Mouse (Mus musculus) gonadal fat pad, adult 2 months (tissue): Measurements from ENCODE around the gene Ppp1r1b. TPM values are rescaled to one million over a fixed set of nuclear protein-coding genes. Genes with fewer than 3 reads are reported as not detected.

Experiments used
- DNase-seq: peaks from one replicate; pipeline ENCODE4 v3.0.0-alpha.2; 2012; ENCODE audit warnings: low read depth
- polyA plus RNA-seq: library from polyadenylated mRNA; depleted of rRNA; stranded (reverse); fragments of >200 nt; gene quantifications from 2 replicates; pipeline ENCODE4 v1.2.3, GENCODE M21; 2012; rRNA removed

Ppp1r1b gene
- polyA plus RNA-seq: 10.1 and 15.0 TPM in 2 replicates

DNA sequence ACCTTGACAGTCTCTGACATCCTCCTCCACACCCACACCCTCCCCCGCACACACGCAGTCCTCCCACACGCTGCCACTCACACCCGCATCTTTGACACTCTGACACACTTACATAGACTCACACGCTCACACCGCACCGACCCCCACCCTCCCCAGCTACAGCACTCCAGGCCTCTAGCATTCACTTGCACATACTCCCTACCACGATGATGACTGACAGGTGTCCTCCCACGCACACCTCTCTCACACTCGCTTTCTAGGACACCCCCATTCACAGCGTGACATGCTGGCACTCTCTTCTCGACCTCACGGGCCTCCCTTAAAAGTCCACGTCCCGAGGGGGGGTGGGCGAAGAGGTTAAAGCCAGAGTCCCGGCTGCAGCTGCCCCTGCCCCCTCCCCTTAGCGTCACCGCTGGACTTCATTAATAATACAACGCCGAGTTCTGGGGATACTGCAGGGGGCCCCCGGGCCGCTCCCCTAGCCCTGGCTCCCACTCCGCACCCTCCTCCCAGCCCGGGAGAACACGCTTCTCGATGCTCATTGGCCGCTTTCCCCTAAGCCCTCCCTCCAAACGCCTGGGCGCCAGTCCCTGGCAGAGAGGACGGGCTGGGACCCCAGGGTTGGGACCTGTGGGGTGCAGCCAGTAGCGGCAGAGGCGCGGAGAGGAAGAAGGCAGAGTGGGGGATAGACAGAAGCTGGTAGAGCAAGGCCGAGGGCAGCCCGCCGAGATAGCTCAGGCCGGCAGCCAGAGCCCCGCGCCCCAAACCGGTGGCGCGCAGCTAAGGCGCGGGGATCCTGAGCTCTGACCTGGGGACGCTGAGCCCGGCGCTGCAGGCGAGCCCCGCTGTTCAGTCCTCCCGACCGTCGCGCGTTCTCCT lies at the start of gene Ppp1r1b:
Gene Ppp1r1b, plus strand, starts transcription at position 322 of the 879 bp plus-strand sequence.
- DNase-seq: no peak

DNA sequence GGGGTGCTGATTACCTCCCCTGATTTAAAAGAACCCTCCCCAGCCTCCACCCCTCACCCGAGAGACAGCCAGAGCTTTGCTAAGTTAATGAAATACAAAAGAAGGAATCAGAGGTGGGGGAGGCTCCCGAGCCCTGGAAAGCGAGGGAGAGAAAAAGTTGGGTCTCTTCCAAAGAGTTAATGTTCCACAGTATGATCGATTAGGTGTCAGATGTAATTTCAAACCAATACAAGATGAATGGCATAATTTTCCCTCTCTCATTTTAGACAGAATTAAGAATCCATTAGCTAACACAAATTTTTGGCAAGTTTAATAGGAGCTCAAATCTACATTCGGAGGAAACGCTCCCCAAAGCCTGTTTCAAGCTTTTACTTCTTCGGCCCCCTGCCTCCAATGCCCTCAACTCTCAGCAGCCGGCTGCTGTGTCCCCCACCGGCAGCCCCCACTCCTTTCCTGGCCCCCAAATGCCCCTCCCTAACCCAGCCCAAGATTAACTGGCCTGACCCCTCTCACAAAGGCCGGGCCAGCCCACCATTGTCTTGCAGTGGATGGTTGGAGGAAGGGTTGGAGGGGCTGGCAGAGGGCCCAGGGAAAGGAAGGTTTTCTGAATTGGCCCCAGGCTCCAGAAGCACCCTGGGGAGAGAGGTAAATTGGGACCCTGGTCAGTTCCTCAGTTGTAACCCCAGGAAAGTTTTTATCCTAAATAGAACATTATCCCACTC lies 49.6 kb upstream of the Ppp1r1b start:
- no peak for DNase-seq

DNA sequence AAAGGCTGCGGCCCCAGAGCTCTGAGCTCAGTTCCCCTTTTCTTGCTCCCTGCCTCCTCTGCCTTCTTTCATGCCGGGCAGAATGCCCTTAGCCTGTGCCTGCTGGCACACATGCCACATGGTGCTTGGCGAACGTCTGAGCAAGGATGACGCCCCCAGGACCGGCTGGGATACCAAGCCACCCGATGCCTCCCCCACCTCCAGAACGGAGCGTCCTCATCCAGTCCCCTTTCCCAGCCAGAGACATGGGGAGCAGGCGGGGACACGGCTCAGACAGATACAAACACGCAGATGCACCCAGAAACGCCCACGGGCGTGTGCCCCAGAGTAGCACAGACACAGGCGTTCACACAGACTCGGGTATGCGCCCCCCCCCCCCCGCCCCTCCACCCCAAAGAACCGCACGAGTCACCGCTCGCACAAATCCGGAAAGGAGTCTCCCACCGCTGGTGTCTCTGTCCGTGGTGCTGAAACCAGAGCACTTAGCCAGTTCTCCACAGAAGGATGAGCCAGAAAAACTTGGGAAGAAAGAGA lies 34.3 kb upstream of the Ppp1r1b start:
- DNase-seq: no peak

DNA sequence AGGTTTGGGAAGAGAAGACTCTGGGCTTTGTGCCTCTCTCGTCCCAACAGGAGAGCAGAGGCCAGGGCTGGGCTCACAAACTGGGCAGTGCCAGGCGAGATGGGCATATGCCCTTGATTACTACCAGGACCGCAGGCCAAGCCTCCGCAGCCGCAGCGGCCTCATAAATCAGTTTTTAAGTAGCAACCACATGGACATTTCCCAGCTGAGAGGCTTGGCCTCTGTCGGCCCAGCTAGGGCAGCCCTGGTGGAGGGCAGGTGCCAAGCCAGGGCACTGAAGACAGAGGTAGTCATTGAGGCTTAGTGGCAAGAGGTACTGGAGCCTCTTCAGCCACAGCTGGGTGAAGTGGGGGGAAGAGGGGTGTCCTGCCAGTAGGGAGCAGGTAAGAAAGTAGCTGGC lies 30.7 kb upstream of the Ppp1r1b start:
- DNase-seq: no peak

DNA sequence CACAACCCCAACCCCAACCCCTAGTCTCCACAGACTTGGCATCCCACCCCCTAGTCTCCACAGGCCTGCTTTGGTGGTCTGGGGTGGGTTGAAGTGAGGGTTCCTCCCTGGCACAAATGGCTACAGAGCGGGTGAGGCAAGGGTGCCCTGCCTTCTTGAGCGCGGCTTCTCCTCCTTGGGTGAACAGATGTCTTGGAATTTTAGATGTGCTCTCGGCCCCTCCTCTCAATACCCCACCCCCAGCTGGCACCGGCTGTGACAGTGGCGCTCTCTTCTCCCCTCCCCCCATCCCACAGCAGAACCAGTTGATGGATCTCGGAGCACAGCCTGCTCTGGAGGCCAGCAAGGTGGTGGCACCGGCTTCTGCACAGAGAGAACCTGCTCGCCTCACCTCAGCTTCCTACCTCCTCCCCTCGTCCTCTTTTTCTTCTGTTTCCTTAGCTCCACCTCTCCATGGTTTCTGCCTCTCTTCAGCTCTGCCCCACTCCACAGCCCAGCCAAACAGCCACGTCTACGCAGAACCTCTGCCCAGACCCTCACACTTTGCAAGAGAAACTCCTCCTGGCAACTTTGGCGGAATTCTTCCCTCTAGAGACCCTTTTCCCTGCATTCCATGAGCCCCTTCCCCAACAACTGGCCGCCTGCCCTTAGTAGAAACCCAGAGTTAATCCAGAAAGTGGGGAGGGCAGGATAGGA lies 29.6 kb upstream of the Ppp1r1b start:
- DNase-seq: no peak

DNA sequence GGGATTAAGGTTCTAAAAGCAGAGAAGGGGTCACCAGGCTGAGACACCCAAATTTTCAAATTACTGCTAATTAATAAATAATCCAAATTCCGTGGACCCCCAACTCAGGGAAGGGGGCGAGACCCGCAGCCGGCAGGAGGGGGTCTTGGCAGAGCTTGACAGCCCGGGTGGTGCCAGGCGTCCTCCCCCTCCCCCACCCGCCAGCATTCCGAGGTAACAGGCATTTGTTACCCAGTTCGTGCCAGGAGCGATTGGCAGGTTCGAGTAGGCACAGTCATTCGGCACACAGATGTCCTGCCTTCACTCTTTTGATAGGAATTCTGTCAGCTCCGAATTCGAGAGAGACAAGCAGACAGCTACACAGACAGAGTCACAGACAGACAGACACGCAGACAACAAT lies 29.1 kb upstream of the Ppp1r1b start:
- DNase-seq: no peak

DNA sequence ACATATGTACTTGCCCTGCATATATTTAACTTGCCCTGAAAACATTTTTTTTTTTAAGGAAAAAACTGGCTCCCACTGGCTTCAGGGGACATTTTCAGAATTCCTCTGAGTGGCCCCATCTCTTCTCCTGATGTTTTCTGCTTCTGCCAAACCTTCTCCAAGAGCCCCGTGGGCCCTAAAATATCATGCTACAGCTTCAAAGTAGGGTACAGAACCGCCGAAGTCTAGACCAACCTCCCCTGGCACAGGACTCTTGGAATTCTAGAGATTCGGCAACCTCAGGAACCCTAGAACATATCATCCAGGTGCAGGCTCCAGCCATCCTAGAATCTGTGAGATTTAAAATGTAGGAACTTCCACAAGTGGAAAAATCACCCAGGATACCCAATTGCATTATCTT lies 28.7 kb upstream of the Ppp1r1b start:
- no peak for DNase-seq

DNA sequence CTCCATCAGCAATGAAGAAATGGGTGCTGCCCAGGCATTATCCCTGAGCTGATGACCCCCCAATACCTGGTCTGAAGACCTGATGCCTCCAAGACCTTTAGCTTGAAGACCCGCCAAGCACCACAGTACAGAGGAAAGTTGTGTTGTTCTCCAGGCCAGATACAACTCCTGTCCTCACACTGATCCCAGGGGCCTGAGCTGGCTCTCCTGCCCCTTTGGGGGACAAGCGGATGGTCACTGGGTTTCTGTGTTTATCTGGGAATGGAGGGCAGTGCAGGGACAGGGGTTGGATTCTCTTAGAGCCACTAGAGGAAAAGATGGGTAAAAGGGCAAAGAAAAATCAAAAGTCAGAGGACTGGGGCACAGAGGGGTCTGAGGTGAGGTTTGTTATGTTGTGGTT lies 28.3 kb upstream of the Ppp1r1b start:
- no peak for DNase-seq

DNA sequence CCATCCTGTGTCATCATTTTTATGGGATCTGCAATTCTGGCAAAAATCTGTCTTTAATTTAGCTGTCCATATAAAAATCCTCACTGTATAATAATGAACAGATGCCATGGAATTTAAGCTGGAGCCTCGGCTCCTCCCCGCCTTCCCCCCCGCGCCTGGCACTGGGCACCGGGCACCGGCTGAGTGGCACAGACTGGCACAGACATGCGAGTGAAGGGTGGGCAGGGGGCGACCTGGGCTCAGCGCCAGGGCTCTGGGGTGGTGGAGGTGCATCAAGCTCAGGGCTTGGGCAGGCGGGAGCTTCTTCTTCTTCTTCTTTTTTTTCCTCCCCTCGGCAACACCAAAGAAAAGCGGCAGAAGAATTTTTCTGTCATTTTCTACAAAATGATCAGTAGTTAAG lies 27.8 kb upstream of the Ppp1r1b start:
- no peak for DNase-seq

DNA sequence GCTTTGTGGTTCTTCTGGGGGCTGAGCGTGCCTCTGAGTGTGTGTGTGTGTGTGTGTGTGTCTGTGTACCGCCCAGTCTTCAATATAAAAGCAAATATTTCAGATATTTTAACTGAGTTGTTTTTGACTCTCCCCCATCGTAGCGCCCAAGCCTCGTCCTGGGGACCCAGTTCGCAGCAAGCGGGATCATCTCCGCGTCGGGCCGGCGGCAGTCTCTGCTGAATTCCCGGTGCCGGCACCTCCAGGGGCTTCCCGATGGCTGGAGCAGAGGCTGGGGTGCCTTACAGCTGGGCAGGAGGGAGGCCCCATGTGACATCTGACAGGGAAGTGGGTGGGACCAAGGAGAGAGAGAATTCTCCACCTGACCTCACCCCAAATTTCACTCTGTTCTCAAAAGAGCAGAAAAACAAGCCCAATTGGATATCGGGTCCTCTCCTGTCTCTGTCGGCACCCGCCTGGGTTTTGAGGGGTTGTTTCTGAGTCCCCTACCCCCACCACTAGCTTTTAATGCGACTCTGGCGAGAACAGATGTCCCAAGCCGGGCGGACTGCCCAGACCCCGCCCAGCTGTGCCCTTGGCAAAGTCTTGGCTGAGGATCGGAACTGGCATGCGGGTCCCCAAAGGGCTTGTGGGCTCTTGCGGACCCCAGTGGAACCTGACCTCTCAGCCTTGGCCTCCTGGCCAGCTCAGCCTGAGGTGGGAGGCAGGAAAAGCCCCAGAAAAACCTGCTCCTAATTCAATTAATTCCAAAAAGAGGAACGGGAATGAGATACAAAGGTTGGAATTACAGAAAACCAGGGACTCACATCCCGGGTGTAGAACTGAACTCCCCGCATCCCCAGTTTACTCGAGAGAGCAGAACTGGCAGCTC lies 27.2 kb upstream of the Ppp1r1b start:
- DNase-seq: no peak

DNA sequence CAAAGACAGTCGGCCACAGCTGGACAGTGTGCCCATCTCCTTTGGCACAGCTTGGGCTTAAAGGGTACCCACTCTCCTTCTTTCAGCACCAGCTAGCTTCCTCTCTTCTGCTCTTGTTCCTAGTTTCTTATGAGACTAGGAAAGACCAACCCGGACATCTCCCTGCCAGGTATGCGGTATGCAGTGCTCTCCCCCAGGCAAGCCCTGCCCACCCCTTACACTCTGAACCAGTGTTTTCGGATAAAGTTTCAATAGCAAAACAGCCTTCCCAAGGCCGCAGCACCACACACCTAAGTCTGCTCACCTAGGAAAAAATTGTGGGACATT lies 26.6 kb upstream of the Ppp1r1b start:
- no peak for DNase-seq

DNA sequence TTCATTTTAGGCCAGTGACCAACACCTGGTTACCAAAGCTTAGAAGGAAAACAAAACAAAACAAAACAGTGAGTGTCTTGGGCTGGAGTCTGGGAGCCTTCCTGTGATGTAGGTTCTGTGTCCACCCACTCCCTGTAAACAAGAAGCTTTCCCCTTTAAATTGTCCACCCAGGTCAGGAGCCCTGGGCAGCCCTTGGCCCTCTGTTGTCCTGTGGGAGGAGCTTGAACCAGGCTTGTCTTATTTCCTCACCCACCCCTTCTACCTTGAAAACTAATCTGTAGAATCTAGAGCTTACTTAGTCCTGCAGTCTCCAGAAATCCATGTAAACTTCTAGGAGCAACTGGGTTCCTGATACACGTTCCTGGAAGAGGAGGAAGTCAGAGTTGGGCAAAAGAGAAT lies 26.0 kb upstream of the Ppp1r1b start:
- no peak for DNase-seq

DNA sequence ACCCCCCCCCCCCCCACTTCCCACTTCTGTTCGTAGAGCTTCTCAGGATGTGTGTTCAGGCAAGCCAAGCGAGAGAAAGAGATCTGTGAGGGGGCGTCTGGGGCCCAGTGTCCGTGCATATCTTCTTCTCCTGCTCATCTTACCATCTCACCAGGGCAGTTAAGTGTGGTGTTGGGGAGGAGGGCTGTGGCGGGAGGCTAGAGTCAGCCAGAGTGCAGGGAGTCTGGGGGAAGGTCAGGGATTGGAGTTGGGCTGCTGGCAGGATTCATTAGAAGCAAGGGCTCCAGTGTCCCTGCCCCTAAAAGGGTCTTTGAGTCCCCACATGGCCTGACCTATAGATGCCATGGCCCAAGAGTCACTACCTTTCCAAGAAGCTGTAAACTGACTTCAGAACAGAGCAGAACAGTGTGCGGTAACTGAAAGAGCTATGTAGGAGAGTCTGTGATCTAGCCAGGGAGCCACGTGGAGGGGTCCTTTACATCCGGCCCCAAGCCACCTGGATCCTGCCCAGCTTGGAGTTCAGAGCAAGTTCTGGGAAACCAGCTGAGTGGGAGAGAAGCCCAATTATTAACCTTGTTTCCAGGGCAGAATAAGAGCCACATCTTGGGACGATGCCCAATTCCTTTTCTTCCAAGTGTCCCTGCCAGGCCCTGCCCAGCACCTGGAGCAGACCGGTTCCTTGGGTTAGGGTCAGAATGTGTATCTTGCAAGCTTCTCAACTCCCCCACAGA lies 24.9 kb upstream of the Ppp1r1b start:
- DNase-seq: no peak

DNA sequence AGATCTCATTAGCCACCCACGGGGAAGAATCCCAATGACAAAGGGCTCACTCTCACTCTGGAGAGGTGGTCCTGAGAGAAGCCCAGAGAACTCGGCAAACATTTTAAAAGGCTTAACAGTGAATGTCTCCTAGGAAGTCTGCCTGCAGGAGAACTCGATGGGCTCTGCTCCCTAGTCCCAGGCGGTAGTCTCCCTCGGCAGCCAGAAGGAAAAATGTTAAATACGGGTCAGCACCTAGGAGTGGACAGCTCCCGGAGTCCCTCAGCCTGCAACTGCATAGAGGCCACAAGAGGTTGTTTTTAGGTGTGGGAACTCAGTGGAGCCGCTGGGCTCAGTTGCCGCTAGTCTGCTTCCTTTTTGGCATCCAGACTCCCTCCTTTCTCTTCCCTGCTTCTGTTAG lies 24.3 kb upstream of the Ppp1r1b start:
- DNase-seq: no peak

DNA sequence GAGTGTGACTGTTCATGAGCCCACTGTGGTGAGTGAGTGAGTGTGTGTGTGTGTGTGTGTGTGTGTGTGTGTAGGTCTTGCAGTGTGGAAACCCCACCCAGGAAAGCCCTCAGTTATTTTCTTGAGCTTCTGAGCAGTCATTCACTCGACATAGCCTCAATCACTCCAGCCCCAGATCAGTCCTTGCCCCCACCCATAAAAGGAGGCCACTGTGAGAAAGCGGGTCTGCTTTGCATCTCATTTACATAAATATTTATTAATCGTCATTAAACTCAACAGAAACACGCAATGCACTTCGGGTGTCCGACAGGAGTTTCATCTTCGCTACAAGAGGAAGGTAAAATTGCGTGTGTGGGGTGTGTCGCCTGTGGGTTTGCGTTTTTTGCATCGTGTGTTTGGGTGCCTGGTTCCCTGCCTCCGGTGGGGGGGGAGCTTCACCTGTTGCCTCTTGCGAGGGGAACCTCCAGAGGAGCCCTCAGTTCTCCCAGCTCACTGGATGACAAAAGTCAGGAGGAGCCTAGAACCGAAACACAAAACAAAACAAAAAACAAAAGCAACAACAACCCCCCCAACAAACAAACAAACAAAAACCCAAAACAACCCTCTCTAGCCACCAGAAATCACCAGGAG lies 22.9 kb upstream of the Ppp1r1b start:
- no peak for DNase-seq

DNA sequence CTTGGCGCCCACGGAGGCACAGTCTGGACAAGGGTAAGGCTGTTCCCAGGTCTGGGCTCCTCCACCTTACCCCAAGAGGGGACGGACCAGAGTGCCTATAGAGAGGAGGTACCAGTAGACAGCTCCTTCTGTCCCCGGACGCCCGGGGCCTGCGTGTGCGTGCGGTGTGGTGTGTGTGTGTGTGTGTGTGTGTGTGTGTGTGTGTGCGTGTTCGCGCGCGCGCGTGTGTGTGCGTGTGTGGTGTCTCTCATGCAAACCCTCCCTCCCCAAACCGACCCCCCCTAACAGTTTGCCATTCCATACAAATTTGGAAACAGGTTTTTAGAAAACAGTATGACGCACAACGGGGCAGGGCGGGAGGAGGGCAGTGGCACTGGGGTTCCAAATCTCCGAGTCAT lies 22.4 kb upstream of the Ppp1r1b start:
- DNase-seq: no peak

DNA sequence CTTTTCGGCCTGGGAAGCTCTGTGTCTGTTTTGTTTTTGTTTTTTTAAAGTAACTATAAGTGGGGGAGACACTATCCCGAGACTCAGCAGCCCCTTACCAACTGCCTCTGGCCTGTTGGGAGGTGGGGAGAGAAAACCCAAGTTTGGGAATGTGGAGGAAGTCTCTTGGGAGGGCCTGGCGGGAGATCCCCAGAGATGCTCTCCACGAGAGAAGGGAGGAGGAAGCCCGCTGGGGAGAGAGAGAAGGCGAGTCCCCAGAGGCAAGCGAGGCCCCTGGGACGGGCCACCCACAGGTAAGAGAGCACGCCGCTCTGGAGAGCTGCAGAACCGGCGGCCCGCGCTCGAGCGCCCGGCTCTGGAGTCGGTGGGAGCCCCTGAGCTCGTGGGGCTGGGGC lies 21.5 kb upstream of the Ppp1r1b start:
- DNase-seq: no peak

DNA sequence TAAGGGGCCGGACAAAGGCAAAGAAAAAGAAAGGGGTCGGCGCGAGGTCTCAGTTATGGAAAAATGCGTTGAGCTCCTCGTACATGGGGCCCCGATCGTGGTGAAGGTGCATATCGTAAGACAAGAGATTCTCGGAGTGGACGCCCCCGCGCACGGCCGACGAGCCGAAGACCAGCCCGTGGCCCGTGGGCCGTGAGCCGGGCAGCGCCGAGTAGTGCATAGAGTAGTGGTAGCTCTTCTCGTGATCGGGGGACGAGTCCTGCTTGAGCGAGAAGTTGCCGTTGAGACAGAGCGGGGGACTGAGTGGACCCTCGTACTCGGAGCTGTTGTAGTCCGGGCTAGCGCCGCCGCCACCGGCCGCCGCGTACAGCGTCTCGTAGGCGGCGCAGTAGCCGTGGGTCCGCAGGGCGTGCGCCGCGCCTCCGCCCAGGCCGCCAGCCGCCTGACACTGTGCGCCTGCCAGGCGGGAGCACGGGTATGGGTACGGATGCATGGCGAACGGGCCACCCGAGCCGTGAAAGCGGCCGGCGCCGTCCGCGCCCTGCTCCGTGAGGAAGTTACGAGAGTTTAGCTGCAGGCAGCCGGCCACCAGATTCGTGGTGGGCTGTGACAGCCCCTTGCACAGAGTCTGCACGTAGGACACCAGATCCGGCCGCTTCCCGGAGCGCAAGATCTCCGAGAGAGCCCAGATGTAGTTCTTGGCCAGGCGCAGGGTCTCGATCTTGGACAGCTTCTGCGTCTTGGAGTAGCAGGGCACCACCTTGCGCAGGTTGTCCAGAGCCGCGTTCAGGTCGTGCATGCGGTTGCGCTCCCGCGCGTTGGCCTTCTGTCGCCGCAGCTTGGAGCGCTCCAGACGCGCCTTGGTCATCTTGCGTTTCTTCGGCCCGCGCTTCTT lies 20.8 kb upstream of the Ppp1r1b start:
- DNase-seq: no peak

DNA sequence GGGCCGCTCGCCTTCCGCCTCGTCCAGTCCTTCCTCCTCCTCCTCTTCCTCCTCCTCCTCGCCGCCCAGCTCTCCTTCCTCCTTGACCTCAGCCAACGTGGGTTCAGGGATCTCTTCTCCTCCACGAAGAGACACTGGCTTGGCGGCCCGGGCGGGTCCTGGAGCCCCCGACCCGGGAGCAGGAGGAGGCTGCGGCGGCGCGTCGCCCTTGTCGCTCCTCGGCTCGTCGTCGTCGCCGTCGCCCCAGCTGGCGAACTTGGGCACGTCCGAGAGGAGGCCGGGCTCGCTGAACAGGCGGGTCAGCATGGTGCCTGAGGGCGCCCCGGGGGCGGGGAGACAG lies 20.2 kb upstream of the Ppp1r1b start:
- DNase-seq: no peak
